Mouse (Mus musculus) spleen, adult 2 months (tissue): ENCODE results near the gene Nrxn1.

Source experiments
- CTCF ChIP-seq: fragments of 200-500 bp; IDR thresholded peaks from 2 replicates; pipeline ENCODE4 v1.5.1; 2011; ENCODE audit warnings: mild to moderate bottlenecking, inconsistent platforms; ENCODE audit not compliant: insufficient read depth, insufficient read length, insufficient replicate concordance; ENCODE audit errors: extremely low read depth
- POLR2A ChIP-seq: fragments of 200-500 bp; IDR thresholded peaks from 2 replicates; pipeline ENCODE4 v1.6.1; 2011; ENCODE audit warnings: low read depth, low read length, inconsistent platforms

DNA sequence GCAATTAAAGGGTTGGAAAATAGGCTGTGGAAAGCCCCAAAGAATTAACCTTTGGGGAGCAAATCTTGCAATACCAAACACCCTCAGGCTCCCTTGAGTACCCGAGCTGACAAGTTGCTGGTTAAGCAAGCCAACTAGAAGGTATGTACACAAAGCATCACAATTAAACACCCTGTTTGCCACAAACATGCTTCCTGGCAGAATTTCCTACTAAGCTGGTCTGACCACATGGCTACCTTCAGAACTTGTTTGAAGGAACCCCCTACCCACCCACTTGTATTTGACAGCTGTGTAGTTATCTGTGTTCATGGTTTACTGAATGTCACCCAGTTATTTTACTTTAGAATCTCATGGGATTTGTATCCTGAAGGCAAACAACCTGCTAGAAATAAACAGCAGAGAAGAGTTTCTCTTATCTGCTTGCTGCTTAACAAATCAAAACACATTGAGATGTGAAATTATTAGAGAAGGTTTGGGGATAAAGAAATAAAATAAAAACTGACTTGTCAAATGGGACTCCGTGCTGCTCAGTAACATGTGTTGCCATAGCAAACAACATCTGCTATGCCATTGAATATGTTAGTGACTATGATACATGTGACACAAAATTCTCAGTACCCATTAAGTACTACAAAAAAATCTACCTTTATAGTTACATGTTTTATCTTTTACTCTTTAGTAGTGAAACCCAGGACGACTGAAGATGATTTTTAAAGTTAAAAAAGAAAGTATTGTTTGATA is 746.0 kb downstream of the Nrxn1 start:
- TF ChIP-seq CTCF, result no peak
- no peak for TF ChIP-seq POLR2A
